Mouse (Mus musculus): Measurements from ENCODE around the gene Cog1. TPM values are rescaled to one million over a fixed set of nuclear protein-coding genes. Genes with fewer than 3 reads are reported as not detected.

Gene Cog1
- 23.6 and 25.6 TPM in 2 replicates for polyA plus RNA-seq (2015; fragmentation: Nextera tagmentation; extraction: Ambion mirVana)

- Histone ChIP-seq H3K4me1 (peaks cover 52% of the 10 kb centered on the region), H3K4me3 (replicated peaks) (peak within 1 kb of the TSS; percentile 98), H3K9me3 (replicated peaks) (no peaks in the 10 kb centered on the region), H3K36me3 (peaks cover 21% of the 10 kb centered on the region), H3K27ac (peak within 1 kb of the TSS; percentile 89), H3K4me2 (peak within 1 kb of the TSS; percentile 69), H3K9ac (peak within 1 kb of the TSS; percentile 91), H3K27me3 (no peaks in the 10 kb centered on the region)
- ATAC-seq (replicated peaks; ENCODE audit: low FRiP score) = no peak
- WGBS = 42% methylated on average over 26 of the region's 26 CpGs
Observed at GRCm38 (mm10) chr11:113648690-113649352, at the start of gene Cog1. Cog1 (plus strand) TSS chr11:113649169.

- Histone ChIP-seq H3K4me1 (0 out of 2 replicates have a peak, but pooled peaks cover 10% of the 10 kb centered on the region), H3K4me2 (no peak overlapping the region), H3K4me3 (replicated peaks) (no peak overlapping the region), H3K9me3 (replicated peaks) (no peaks in the 10 kb centered on the region), H3K27me3 (no peaks in the 10 kb centered on the region), H3K36me3 (no peaks in the 10 kb centered on the region), H3K9ac (no peak overlapping the region), H3K27ac (no peak overlapping the region)
- 71% methylated on average over 18 of the region's 18 CpGs for WGBS
- ATAC-seq (replicated peaks; ENCODE audit: low FRiP score) = no peak
Observed at GRCm38 (mm10) chr11:113600526-113601245, 48.3 kb upstream of the Cog1 start.

GRCm38 (mm10) chr11:113601616-113602343, 47.2 kb upstream of the Cog1 start:
- 61% methylated on average over 12 of the region's 12 CpGs for WGBS
- Histone ChIP-seq H3K27ac (no peak overlapping the region), H3K27me3 (no peaks in the 10 kb centered on the region), H3K36me3 (no peaks in the 10 kb centered on the region), H3K4me1 (0 out of 2 replicates have a peak, but pooled peaks cover 10% of the 10 kb centered on the region), H3K4me3 (replicated peaks) (no peak overlapping the region), H3K4me2 (no peak overlapping the region), H3K9me3 (replicated peaks) (no peaks in the 10 kb centered on the region), H3K9ac (no peak overlapping the region)
- ATAC-seq (replicated peaks; ENCODE audit: low FRiP score) = no peak

- Histone ChIP-seq H3K27ac (no peak overlapping the region), H3K4me3 (replicated peaks) (no peak overlapping the region), H3K4me2 (no peak overlapping the region), H3K9ac (no peak overlapping the region), H3K4me1 (peaks cover 28% of the 10 kb centered on the region), H3K36me3 (no peaks in the 10 kb centered on the region), H3K9me3 (replicated peaks) (no peaks in the 10 kb centered on the region; the same call in 1 of the 2 replicates), H3K27me3 (no peaks in the 10 kb centered on the region)
- WGBS = 97% methylated on average over 12 of the region's 12 CpGs
- ATAC-seq (replicated peaks; ENCODE audit: low FRiP score) = no peak
Observed at GRCm38 (mm10) chr11:113607556-113607955, 41.4 kb upstream of the Cog1 start.

DNA sequence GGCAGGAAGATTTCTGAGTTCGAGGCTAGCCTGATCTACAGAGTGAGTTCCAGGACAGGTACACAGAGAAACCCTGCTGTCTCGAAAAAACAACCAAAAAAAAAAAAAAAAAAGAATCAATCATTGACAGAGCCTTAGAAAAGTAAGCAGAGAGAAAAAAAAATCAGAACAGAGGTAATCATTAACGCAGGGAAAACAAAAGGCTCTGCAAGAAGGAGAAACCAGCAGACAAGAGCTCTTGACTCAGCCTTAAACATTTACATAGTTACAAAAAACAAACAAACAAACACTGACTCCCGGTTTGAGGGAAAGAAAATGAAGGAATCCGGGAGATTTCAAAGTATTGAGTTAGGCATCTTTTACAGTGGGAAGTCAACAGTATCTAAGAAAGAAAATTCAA, 39.4 kb upstream of the Cog1 start:
- Histone ChIP-seq H3K9ac (no peak overlapping the region), H3K36me3 (no peaks in the 10 kb centered on the region), H3K27me3 (no peaks in the 10 kb centered on the region; the same call in 1 of the 2 replicates), H3K4me2 (no peak overlapping the region), H3K4me3 (replicated peaks) (no peak overlapping the region), H3K4me1 (peaks cover 24% of the 10 kb centered on the region), H3K9me3 (replicated peaks) (no peaks in the 10 kb centered on the region; the same call in 1 of the 2 replicates), H3K27ac (no peak overlapping the region)
- no peak for ATAC-seq (replicated peaks; ENCODE audit: low FRiP score)
- 69% methylated on average over 5 of the region's 5 CpGs for WGBS

DNA sequence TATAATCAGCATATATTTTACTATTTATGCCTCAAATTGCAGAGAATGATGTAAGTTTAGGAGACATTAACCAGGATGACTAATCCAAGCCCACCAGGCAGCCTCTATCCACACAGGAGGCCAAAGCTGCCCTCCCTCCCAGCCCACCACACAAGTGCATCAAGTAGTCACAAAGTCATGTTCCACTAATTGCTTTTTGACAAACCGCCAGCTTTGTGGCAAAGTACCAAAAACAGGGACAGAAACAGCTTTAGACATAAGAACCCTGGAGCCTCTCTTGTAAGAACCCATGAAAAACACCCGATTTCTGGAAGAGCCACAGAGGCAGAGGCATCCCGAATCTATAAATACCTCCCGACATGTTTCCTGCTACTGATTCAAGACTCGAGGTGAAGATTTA, 38.7 kb upstream of the Cog1 start:
- H3K4me2 ChIP-seq = no peak overlapping the region
- H3K9ac ChIP-seq = no peak overlapping the region
- no peaks in the 10 kb centered on the region; the same call in 1 of the 2 replicates for H3K27me3 ChIP-seq
- H3K27ac ChIP-seq = 0 out of 2 replicates have a peak overlapping the region, but pooled peaks have one; percentile 28
- no peaks in the 10 kb centered on the region for H3K36me3 ChIP-seq
- WGBS = 34% methylated on average over 5 of the region's 5 CpGs
- H3K9me3 ChIP-seq (replicated peaks) = no peaks in the 10 kb centered on the region; the same call in 1 of the 2 replicates
- ATAC-seq (replicated peaks; ENCODE audit: low FRiP score) = no peak
- no peak overlapping the region for H3K4me3 ChIP-seq (replicated peaks)
- peaks cover 24% of the 10 kb centered on the region for H3K4me1 ChIP-seq

DNA sequence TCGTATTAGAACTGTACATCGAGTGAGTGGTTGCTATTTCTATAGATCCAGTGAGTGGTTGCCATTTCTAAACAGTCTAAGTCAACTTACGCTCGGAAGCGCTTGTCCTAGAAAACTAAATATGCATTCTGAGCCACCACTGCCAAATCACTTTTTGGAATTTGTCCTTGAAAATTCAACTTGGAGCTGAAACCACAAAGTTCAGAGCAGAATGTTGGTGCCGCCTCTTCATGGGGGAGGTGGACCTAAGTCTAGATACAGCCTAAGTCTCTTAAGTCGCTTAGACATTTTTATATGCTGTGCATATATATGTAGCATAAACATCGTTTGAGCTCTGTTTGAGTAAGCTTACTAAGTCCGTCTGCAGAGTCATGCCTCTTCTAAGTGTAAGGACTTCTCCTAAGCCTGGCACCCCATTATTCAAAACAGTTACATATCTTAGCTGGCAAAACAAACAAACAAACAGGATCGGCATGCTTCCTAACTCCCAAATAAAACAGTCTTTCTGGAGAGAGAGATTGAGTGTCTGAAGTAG, 37.8 kb upstream of the Cog1 start:
- 68% methylated on average over 10 of the region's 10 CpGs for WGBS
- Histone ChIP-seq H3K4me2 (peak overlapping the region; percentile 37), H3K4me1 (peaks cover 24% of the 10 kb centered on the region), H3K9ac (no peak overlapping the region), H3K4me3 (replicated peaks) (no peak overlapping the region), H3K9me3 (replicated peaks) (no peaks in the 10 kb centered on the region; the same call in 1 of the 2 replicates), H3K27ac (0 out of 2 replicates have a peak overlapping the region, but pooled peaks have one; percentile 51), H3K36me3 (no peaks in the 10 kb centered on the region), H3K27me3 (no peaks in the 10 kb centered on the region; the same call in 1 of the 2 replicates)
- no peak for ATAC-seq (replicated peaks; ENCODE audit: low FRiP score)

- Histone ChIP-seq H3K9ac (no peak overlapping the region), H3K27me3 (no peaks in the 10 kb centered on the region; the same call in 1 of the 2 replicates), H3K4me2 (peak overlapping the region; percentile 37), H3K4me1 (peaks cover 24% of the 10 kb centered on the region), H3K36me3 (no peaks in the 10 kb centered on the region), H3K27ac (peak overlapping the region; percentile 51), H3K4me3 (replicated peaks) (no peak overlapping the region; the same call in 1 of the 2 replicates), H3K9me3 (replicated peaks) (no peaks in the 10 kb centered on the region; the same call in 1 of the 2 replicates)
- peak; percentile 66 for ATAC-seq (replicated peaks; ENCODE audit: low FRiP score)
- WGBS = 11% methylated on average over 24 of the region's 24 CpGs
Observed at GRCm38 (mm10) chr11:113611664-113612611, 37.0 kb upstream of the Cog1 start.

DNA sequence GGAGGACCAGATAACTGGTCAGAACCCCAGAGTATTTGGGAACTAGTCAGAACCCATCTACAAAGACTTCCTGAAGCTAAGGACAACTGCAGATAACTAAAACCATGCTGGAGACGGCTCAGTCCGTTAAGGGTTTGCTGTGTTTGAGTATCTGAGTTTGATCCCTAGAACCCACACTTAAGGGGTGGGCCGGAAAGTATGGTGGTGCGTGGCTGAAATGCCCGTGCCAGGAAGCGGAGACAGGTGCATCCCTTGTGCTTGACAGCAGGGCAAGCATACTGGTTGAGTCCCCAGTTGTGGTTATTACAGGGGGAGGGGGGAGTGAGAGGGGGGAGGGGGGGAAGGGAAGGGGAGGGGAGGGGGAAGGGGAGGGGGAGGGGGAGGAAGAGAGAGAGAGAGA, 34.5 kb upstream of the Cog1 start:
- no peak overlapping the region for H3K27ac ChIP-seq
- peaks cover 15% of the 10 kb centered on the region for H3K27me3 ChIP-seq
- no peaks in the 10 kb centered on the region for H3K9me3 ChIP-seq (replicated peaks)
- no peak overlapping the region for H3K9ac ChIP-seq
- H3K4me2 ChIP-seq = no peak overlapping the region
- 84% methylated on average over 5 of the region's 6 CpGs for WGBS
- no peak for ATAC-seq (replicated peaks; ENCODE audit: low FRiP score)
- peaks cover 47% of the 10 kb centered on the region for H3K4me1 ChIP-seq
- H3K4me3 ChIP-seq (replicated peaks) = no peak overlapping the region
- H3K36me3 ChIP-seq = no peaks in the 10 kb centered on the region

- Histone ChIP-seq H3K27me3 (peaks cover 41% of the 10 kb centered on the region), H3K36me3 (no peaks in the 10 kb centered on the region), H3K9ac (no peak overlapping the region), H3K27ac (no peak overlapping the region), H3K4me3 (replicated peaks) (no peak overlapping the region), H3K4me2 (peak overlapping the region; percentile 96; the same call in 1 of the 2 replicates), H3K4me1 (peaks cover 35% of the 10 kb centered on the region), H3K9me3 (replicated peaks) (no peaks in the 10 kb centered on the region)
- WGBS = 34% methylated on average over 14 of the region's 14 CpGs
- ATAC-seq (replicated peaks; ENCODE audit: low FRiP score) = no peak
Observed at GRCm38 (mm10) chr11:113617132-113617911, 31.6 kb upstream of the Cog1 start.

Data from kidney, embryonic 15.5 days (tissue).